ENCODE assay signal across 14 mouse cellular contexts in genomic region chr6:35303355-35303900, GRCm38 (mm10). TPM values are rescaled to one million over a fixed set of nuclear protein-coding genes. Genes with fewer than 3 reads are reported as not detected.
DNase-seq lines count a peak whose midpoint lies in the region; ATAC-seq lines count a peak whose summit lies in the region.
"Had no signal": no experiment of that assay in that cellular context is flagged by ENCODE, and none has a peak within 500 bp of the region (broad histone marks: within the 10 kb centered on the region; RNA-seq: fewer than 3 reads in every experiment).

No protein-coding gene starts in this region.

- no peak overlapping the region for H3K4me3 ChIP-seq in liver, embryonic 13.5 days (replicated peaks)
- H3K4me3 ChIP-seq: embryonic facial prominence, embryonic 15.5 days; forebrain, embryonic 13.5 days had no signal

- peaks cover 5% of the 10 kb centered on the region; the same call in 1 of the 2 replicates for H3K4me1 ChIP-seq in liver, embryonic 13.5 days (replicated peaks)
- H3K4me1 ChIP-seq: embryonic facial prominence, embryonic 15.5 days; forebrain, embryonic 13.5 days had no signal

- H3K27me3 ChIP-seq in liver, embryonic 13.5 days, result no peaks in the 10 kb centered on the region
- H3K27me3 ChIP-seq: embryonic facial prominence, embryonic 15.5 days; forebrain, embryonic 13.5 days had no signal

- DNase-seq in testis, postnatal 10 days (ENCODE audit: low spot score), result peak; percentile 51
- no peak for DNase-seq in testis, postnatal 14 days (ENCODE audit: low spot score)
- peak; percentile 89 for DNase-seq in kidney, postnatal 10 days
- no peak for DNase-seq in liver, embryonic 13.5 days
- DNase-seq in right cerebral cortex, postnatal 14 days, result no peak
- DNase-seq in cerebellum, adult 9-10 months, result no peak
- DNase-seq in lung, postnatal 10 days, result no peak
- no peak for DNase-seq in heart, adult 18-20 months
- DNase-seq: cerebellum, adult 18-20 months; heart, postnatal 10 days had no signal

- H3K27ac ChIP-seq in liver, embryonic 13.5 days, result no peak overlapping the region; the same call in 1 of the 2 replicates
- H3K27ac ChIP-seq: embryonic facial prominence, embryonic 15.5 days; forebrain, embryonic 13.5 days; hindbrain, postnatal 0 days had no signal

- no peak overlapping the region for H3K4me2 ChIP-seq in liver, embryonic 13.5 days
- H3K4me2 ChIP-seq: embryonic facial prominence, embryonic 15.5 days; forebrain, embryonic 13.5 days had no signal

- no peak overlapping the region for H3K9ac ChIP-seq in liver, embryonic 13.5 days
- H3K9ac ChIP-seq: embryonic facial prominence, embryonic 15.5 days; forebrain, embryonic 13.5 days had no signal

- H3K36me3 ChIP-seq in liver, embryonic 13.5 days, result no peaks in the 10 kb centered on the region
- H3K36me3 ChIP-seq: embryonic facial prominence, embryonic 15.5 days had no signal

- no peaks in the 10 kb centered on the region for H3K9me3 ChIP-seq in liver, embryonic 13.5 days (replicated peaks)
- H3K9me3 ChIP-seq: embryonic facial prominence, embryonic 15.5 days; forebrain, embryonic 13.5 days had no signal

- peak; percentile 73 for ATAC-seq in liver, embryonic 13.5 days (ENCODE audit: low read depth)
- ATAC-seq: forebrain, embryonic 13.5 days; hindbrain, postnatal 0 days had no signal

- WGBS in liver, embryonic 13.5 days (ENCODE audit: insufficient replicate concordance), result 53% methylated on average over 11 of the region's 11 CpGs

RNA-seq across cellular contexts. Expression of gene Slc13a4, which starts 4.5 kb away (rescaled TPM):
- polyA plus RNA-seq in liver, embryonic 13.5 days (2015; fragmentation: Nextera tagmentation; extraction: Ambion mirVana), result 0.10 TPM in 2 replicates
- total RNA-seq in heart, adult 18-20 months (2021), result under 1 TPM; 0.07 to 0.21 TPM

RNA-seq across cellular contexts. Expression of gene Fam180a, which starts 22.5 kb away (rescaled TPM):
- polyA plus RNA-seq in liver, embryonic 13.5 days (2015; fragmentation: Nextera tagmentation; extraction: Ambion mirVana), result 0.12 and 0.17 TPM in 2 replicates
- total RNA-seq in heart, adult 18-20 months (2021), result 1 to 10 TPM in 1 of 2 experiments, under 1 TPM in 1; 0.79 to 1.1 TPM
- polyA plus RNA-seq: forebrain, embryonic 13.5 days; neural tube, embryonic 14.5 days had no signal

Comparison
In these comparisons a context has a peak if more than half of its experiments do, and no peak if none do; other contexts are left out.
1. DNase-seq: peak in testis, postnatal 10 days (single experiment) and kidney, postnatal 10 days (single experiment); none in testis, postnatal 14 days (single experiment), liver, embryonic 13.5 days (single experiment), right cerebral cortex, postnatal 14 days (single experiment), cerebellum, adult 9-10 months (single experiment), lung, postnatal 10 days (single experiment) and heart, adult 18-20 months (0 of 2).